34 mouse cellular contexts compared by ENCODE assay signal in genomic region chr11:72438411-72438810, GRCm38 (mm10). TPM values are rescaled to one million over a fixed set of nuclear protein-coding genes. Genes with fewer than 3 reads are reported as not detected.
"Had no signal": no experiment of that assay in that cellular context is flagged by ENCODE, and none has a peak within 500 bp of the region (broad histone marks: within the 10 kb centered on the region; RNA-seq: fewer than 3 reads in every experiment).

No protein-coding gene starts in this region.

- DNase-seq: gastrocnemius, postnatal 14 days; gastrocnemius, postnatal 36 days; heart, adult 11 months; heart, adult 2 months; heart, postnatal 14 days; heart, postnatal 36 days; kidney, adult 11 months; kidney, adult 2 months; kidney, adult 9 months; kidney, postnatal 14 days; kidney, postnatal 36 days; layer of hippocampus, adult 9-11 months; layer of hippocampus, postnatal 36 days; left cerebral cortex, postnatal 4 days; liver, embryonic 13.5 days had no signal

- H3K4me3 ChIP-seq: heart, adult 2 months; heart, embryonic 13.5 days; heart, embryonic 15.5 days; hindbrain, embryonic 13.5 days; hindbrain, embryonic 15.5 days; kidney, embryonic 15.5 days; limb, embryonic 13.5 days; limb, embryonic 15.5 days; liver, embryonic 13.5 days had no signal

- H3K27me3 ChIP-seq: heart, embryonic 15.5 days; hindbrain, embryonic 15.5 days; kidney, embryonic 15.5 days; limb, embryonic 13.5 days; limb, embryonic 15.5 days; liver, embryonic 13.5 days had no signal

- H3K9ac ChIP-seq: heart, embryonic 13.5 days; heart, embryonic 15.5 days; hindbrain, embryonic 13.5 days; hindbrain, embryonic 15.5 days; kidney, embryonic 15.5 days; limb, embryonic 13.5 days; limb, embryonic 15.5 days; liver, embryonic 13.5 days had no signal

- H3K9me3 ChIP-seq: heart, embryonic 13.5 days; heart, embryonic 15.5 days; hindbrain, embryonic 13.5 days; hindbrain, embryonic 15.5 days; kidney, embryonic 15.5 days; limb, embryonic 13.5 days; limb, embryonic 15.5 days; liver, embryonic 13.5 days had no signal

- H3K27ac ChIP-seq: heart, adult 2 months; heart, embryonic 13.5 days; heart, embryonic 15.5 days; hindbrain, embryonic 13.5 days; hindbrain, embryonic 15.5 days; hindbrain, postnatal 0 days; kidney, embryonic 15.5 days; kidney, postnatal 0 days; limb, embryonic 13.5 days; limb, embryonic 15.5 days; liver, embryonic 13.5 days had no signal

- ATAC-seq: hindbrain, postnatal 0 days; intestine, embryonic 16.5 days had no signal

- H3K4me2 ChIP-seq: heart, embryonic 11.5 days; heart, embryonic 13.5 days; heart, embryonic 15.5 days; hindbrain, embryonic 13.5 days; hindbrain, embryonic 15.5 days; kidney, embryonic 15.5 days; limb, embryonic 13.5 days; limb, embryonic 15.5 days; liver, embryonic 11.5 days; liver, embryonic 13.5 days had no signal

RNA-seq across cellular contexts. Expression of gene Ggt6, which starts 3.1 kb away (rescaled TPM):
- total RNA-seq: heart, adult 2 months; heart, postnatal 36 days; hematopoietic stem cell, adult 5-6 weeks; hindbrain, postnatal 0 days; layer of hippocampus, postnatal 14 days; layer of hippocampus, postnatal 36 days; left cerebral cortex, postnatal 10 days; left cerebral cortex, postnatal 25 days; left cerebral cortex, postnatal 4 days had no signal
- polyA plus RNA-seq: heart, embryonic 11.5 days; heart, embryonic 13.5 days; heart, embryonic 15.5 days; heart, postnatal 0 days; hindbrain, embryonic 11.5 days; hindbrain, embryonic 13.5 days; hindbrain, embryonic 15.5 days; hindbrain, postnatal 0 days; limb, embryonic 11.5 days; liver, embryonic 11.5 days; liver, embryonic 13.5 days had no signal
